In the genomic region with DNA sequence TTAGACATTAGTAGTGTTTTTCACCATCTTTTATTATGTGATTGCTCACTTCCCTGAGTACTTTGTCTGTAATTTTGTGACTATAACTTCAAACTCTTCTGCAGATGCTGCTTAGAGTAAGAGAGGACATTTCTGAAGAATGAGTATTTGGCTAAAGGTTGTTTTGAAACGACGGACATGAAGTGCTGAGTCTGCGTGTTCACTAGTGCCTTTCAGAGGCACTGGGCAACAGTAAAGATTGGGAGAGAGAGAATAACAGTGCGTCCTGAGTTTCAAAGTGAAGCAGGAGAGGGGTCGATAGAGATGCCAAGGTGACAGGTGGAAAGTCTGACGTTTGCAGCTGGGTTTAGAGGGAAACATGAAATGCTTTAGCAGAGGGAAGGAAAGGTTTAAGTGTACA, we compare ENCODE assay signal across 14 mouse cellular contexts.
"Had no signal": no experiment of that assay in that cellular context is flagged by ENCODE, and none has a peak within 500 bp of the region (broad histone marks: within the 10 kb centered on the region; RNA-seq: fewer than 3 reads in every experiment).

No protein-coding gene starts in this region.

- H3K27me3 ChIP-seq: lung, embryonic 15.5 days; megakaryocyte, embryonic 14.5 days; midbrain, embryonic 13.5 days had no signal

- H3K9me3 ChIP-seq: lung, embryonic 15.5 days; megakaryocyte, embryonic 14.5 days; midbrain, embryonic 10.5 days; midbrain, embryonic 13.5 days had no signal

- H3K27ac ChIP-seq: liver, embryonic 14.5 days; lung, embryonic 15.5 days; midbrain, embryonic 10.5 days; midbrain, embryonic 13.5 days had no signal

- ATAC-seq: intestine, postnatal 0 days; midbrain, embryonic 13.5 days; midbrain, embryonic 16.5 days had no signal

- H3K4me1 ChIP-seq: lung, embryonic 15.5 days; midbrain, embryonic 10.5 days had no signal

- H3K4me3 ChIP-seq: lung, embryonic 15.5 days; megakaryocyte, embryonic 14.5 days; midbrain, embryonic 10.5 days; midbrain, embryonic 13.5 days had no signal

- H3K36me3 ChIP-seq: lung, embryonic 15.5 days; midbrain, embryonic 10.5 days; midbrain, embryonic 13.5 days had no signal

- H3K4me2 ChIP-seq: lung, embryonic 15.5 days; midbrain, embryonic 13.5 days had no signal

- DNase-seq: kidney, postnatal 10 days; kidney, postnatal 4 days; lung, adult 18-20 months; lung, postnatal 10 days; lung, postnatal 36 days; thymus, adult 18-20 months; thymus, postnatal 36 days had no signal

- H3K9ac ChIP-seq: liver, embryonic 14.5 days; lung, embryonic 15.5 days; midbrain, embryonic 13.5 days had no signal
